Mouse (Mus musculus) embryonic facial prominence, embryonic 11.5 days (tissue): ENCODE measurements at regions not wholly inside any gene's neighbourhood (a gene's known extent, or its start where the extent isn't known, plus 50 kb on each side); places are given as distances from the start of the nearest gene placed in this dataset.
A peak's percentile ranks its signal among the peaks of the same experiment; 100 is the strongest.

Experiments
- ATAC-seq: fragments of 200-750 bp; cut with Nextera tagmentation; replicated peaks from 2 replicates; pipeline ENCODE4 v1.8.0; 2017; ENCODE audit warnings: low read depth; ENCODE audit not compliant: insufficient number of reproducible peaks, low FRiP score, low TSS enrichment
- DNase-seq: peaks from one replicate; pipeline ENCODE4 v3.0.0-alpha.2; 2015; ENCODE audit warnings: low spot score
- H3K27ac ChIP-seq: fragments of 300-500 bp; sonication (generic); replicated peaks from 2 replicates; pipeline ENCODE4 v1.5.1; 2014; ENCODE audit warnings: mild to moderate bottlenecking, low read depth, low read length, control low read depth
- H3K27me3 ChIP-seq: fragments of 300-500 bp; sonication (generic); 2 replicates; pipeline ENCODE4 v1.6.1; 2014; ENCODE audit warnings: mild to moderate bottlenecking, low read length, moderate library complexity, mixed read lengths; ENCODE audit not compliant: control insufficient read depth, insufficient read depth
- H3K36me3 ChIP-seq: fragments of 300-500 bp; sonication (generic); replicated peaks from 2 replicates; pipeline ENCODE4 v1.6.1; 2014; ENCODE audit warnings: low read depth, mild to moderate bottlenecking, low read length, moderate library complexity, mixed read lengths; ENCODE audit not compliant: control insufficient read depth, insufficient read depth
- H3K4me1 ChIP-seq: fragments of 300-500 bp; sonication (generic); 2 replicates; pipeline ENCODE4 v1.6.1; 2014; ENCODE audit warnings: low read length, mixed read lengths; ENCODE audit not compliant: control insufficient read depth, insufficient read depth
- H3K4me2 ChIP-seq: fragments of 300-500 bp; sonication (generic); 2 replicates; pipeline ENCODE4 v1.6.1; 2014; ENCODE audit warnings: low read depth, mild to moderate bottlenecking, control low read depth, low read length, moderate library complexity
- H3K4me3 ChIP-seq: fragments of 300-500 bp; sonication (generic); 2 replicates; pipeline ENCODE4 v1.5.1; 2014; ENCODE audit warnings: low read depth, low read length, control low read depth
- H3K9ac ChIP-seq: fragments of 300-500 bp; sonication (generic); replicated peaks from 2 replicates; pipeline ENCODE4 v1.6.1; 2014; ENCODE audit warnings: mild to moderate bottlenecking, control low read depth, low read length
- H3K9me3 ChIP-seq: fragments of 300-500 bp; sonication (generic); replicated peaks from 2 replicates; pipeline ENCODE4 v1.6.1; 2016; ENCODE audit warnings: mild to moderate bottlenecking, low read length, inconsistent platforms, mixed read lengths; ENCODE audit not compliant: control insufficient read depth
- WGBS: fragments of 180-500 bp; shearing (Covaris S2); extraction: QIAGEN DNeasy Blood & Tissue Kit; methylation state at CpG from one replicate; pipeline ENCODE4 v1.1.7; 2014; 5-methylcytosine and 5-hydroxymethylcytosine counted together

GRCm38 (mm10) chr10:106224251-106224650, 245.9 kb upstream of the Ppfia2 start:
- Histone ChIP-seq H3K9me3 (no peaks in the 10 kb centered on the region), H3K4me1 (no peaks in the 10 kb centered on the region), H3K9ac (no peak overlapping the region), H3K36me3 (no peaks in the 10 kb centered on the region), H3K27me3 (no peaks in the 10 kb centered on the region), H3K4me2 (no peak overlapping the region), H3K27ac (no peak overlapping the region), H3K4me3 (no peak overlapping the region)
- 87% methylated on average over 3 of the region's 3 CpGs for whole genome bisulfite sequencing
- no peak for DNase-seq
- ATAC-seq: no peak

- Histone ChIP-seq H3K4me1 (no peaks in the 10 kb centered on the region), H3K9me3 (no peaks in the 10 kb centered on the region), H3K9ac (no peak overlapping the region), H3K4me3 (no peak overlapping the region), H3K36me3 (no peaks in the 10 kb centered on the region), H3K4me2 (no peak overlapping the region), H3K27me3 (no peaks in the 10 kb centered on the region), H3K27ac (no peak overlapping the region)
- ATAC-seq: no peak
- WGBS: 81% methylated on average over 1 of the region's 1 CpGs
- DNase-seq: no peak
Measured at GRCm38 (mm10) chr10:106242180-106242579, 228.0 kb upstream of the Ppfia2 start.

- H3K9ac ChIP-seq: no peak overlapping the region
- H3K4me1 ChIP-seq: no peaks in the 10 kb centered on the region
- ATAC-seq (no peak), DNase-seq (peak; percentile 31)
- H3K27me3 ChIP-seq: no peaks in the 10 kb centered on the region
- no peaks in the 10 kb centered on the region for H3K9me3 ChIP-seq
- H3K36me3 ChIP-seq: no peaks in the 10 kb centered on the region
- no peak overlapping the region for H3K27ac ChIP-seq
- no peak overlapping the region for H3K4me3 ChIP-seq
- H3K4me2 ChIP-seq: no peak overlapping the region
- WGBS: 44% methylated on average over 5 of the region's 5 CpGs
Measured at GRCm38 (mm10) chr10:106254106-106254505, 216.0 kb upstream of the Ppfia2 start.

- Histone ChIP-seq H3K4me2 (no peak overlapping the region), H3K36me3 (no peaks in the 10 kb centered on the region), H3K9me3 (no peaks in the 10 kb centered on the region), H3K9ac (no peak overlapping the region), H3K27ac (no peak overlapping the region), H3K4me1 (no peaks in the 10 kb centered on the region), H3K4me3 (no peak overlapping the region), H3K27me3 (no peaks in the 10 kb centered on the region)
- DNase-seq (no peak), ATAC-seq (no peak)
- WGBS: 81% methylated on average over 4 of the region's 4 CpGs
Measured at GRCm38 (mm10) chr10:106259811-106260210, 210.3 kb upstream of the Ppfia2 start.

GRCm38 (mm10) chr10:106273335-106273734, 196.8 kb upstream of the Ppfia2 start:
- DNase-seq (no peak), ATAC-seq (no peak)
- WGBS: 78% methylated on average over 2 of the region's 2 CpGs

GRCm38 (mm10) chr10:106289951-106290350, 180.2 kb upstream of the Ppfia2 start:
- no peak overlapping the region for H3K27ac ChIP-seq
- DNase-seq (no peak), ATAC-seq (no peak)
- no peaks in the 10 kb centered on the region for H3K4me1 ChIP-seq
- no peak overlapping the region for H3K4me3 ChIP-seq
- no peak overlapping the region for H3K9ac ChIP-seq
- H3K27me3 ChIP-seq: no peaks in the 10 kb centered on the region
- H3K36me3 ChIP-seq: no peaks in the 10 kb centered on the region
- no peaks in the 10 kb centered on the region for H3K9me3 ChIP-seq
- no peak overlapping the region for H3K4me2 ChIP-seq

More at GRCm38 (mm10) chr10:106273335-106273734, 196.8 kb upstream of the Ppfia2 start:
- Histone ChIP-seq H3K4me3 (no peak overlapping the region), H3K27me3 (no peaks in the 10 kb centered on the region), H3K9ac (no peak overlapping the region), H3K9me3 (no peaks in the 10 kb centered on the region), H3K27ac (no peak overlapping the region), H3K4me1 (no peaks in the 10 kb centered on the region), H3K4me2 (no peak overlapping the region), H3K36me3 (no peaks in the 10 kb centered on the region)

GRCm38 (mm10) chr10:106290736-106291135, 179.4 kb upstream of the Ppfia2 start:
- no peaks in the 10 kb centered on the region for H3K36me3 ChIP-seq
- 85% methylated on average over 2 of the region's 2 CpGs for WGBS
- H3K9me3 ChIP-seq: no peaks in the 10 kb centered on the region
- no peak overlapping the region for H3K27ac ChIP-seq
- H3K4me2 ChIP-seq: no peak overlapping the region
- H3K27me3 ChIP-seq: no peaks in the 10 kb centered on the region
- no peak overlapping the region for H3K9ac ChIP-seq
- no peak overlapping the region for H3K4me3 ChIP-seq
- DNase-seq: no peak
- ATAC-seq: no peak
- H3K4me1 ChIP-seq: no peaks in the 10 kb centered on the region

- no peak overlapping the region for H3K4me3 ChIP-seq
- H3K36me3 ChIP-seq: no peaks in the 10 kb centered on the region
- 81% methylated on average over 5 of the region's 5 CpGs for WGBS
- H3K9ac ChIP-seq: no peak overlapping the region
- H3K4me2 ChIP-seq: no peak overlapping the region
- H3K9me3 ChIP-seq: no peaks in the 10 kb centered on the region
- DNase-seq (peak; percentile 35), ATAC-seq (no peak)
- no peaks in the 10 kb centered on the region for H3K27me3 ChIP-seq
- no peaks in the 10 kb centered on the region for H3K4me1 ChIP-seq
- H3K27ac ChIP-seq: no peak overlapping the region
Measured at GRCm38 (mm10) chr10:106295501-106295900, 174.6 kb upstream of the Ppfia2 start.
